Mouse (Mus musculus): Measurements from ENCODE around the gene Gm43191.

- TF ChIP-seq POLR2A (IDR thresholded peaks at IDR 0.05; ENCODE audit: low read depth, low read length) (no peak), CTCF (conservative IDR thresholded peaks at IDR 0.05; ENCODE audit: insufficient read depth, insufficient read length, low read depth, low read length) (no peak; the same call in 1 of the 2 replicates)
Observed at GRCm38 (mm10) chr3:116594076-116594727, 86.9 kb downstream of the Gm43191 start.
